Mouse (Mus musculus) layer of hippocampus, postnatal 25 days (tissue): ENCODE measurements around the gene Uvssa. TPM values are rescaled to one million over a fixed set of nuclear protein-coding genes. Genes with fewer than 3 reads are reported as not detected.
"Not testable (repeated sequence)": the region's sequence is repeated elsewhere in the genome, so short reads cannot be mapped to it uniquely, and the experiment has no call there.

Source experiments
- DNase-seq, 2 experiments: peaks; one replicate each; pipeline ENCODE4 v3.0.0; 2022; ENCODE audit warnings: mixed read lengths in 2 of 2, low spot score in 1 of 2; ENCODE audit errors: extremely low spot score in 1 of 2
- total RNA-seq, 2 experiments: library from RNA; stranded (reverse); gene quantifications; 2 replicates each; pipeline ENCODE4 v1.2.3; 2021

Uvssa gene
- total RNA-seq, result 1 to 10 TPM; 5.2 to 7.8 TPM

GRCm38 (mm10) chr5:33378302-33378854, at the start of gene Uvssa:
Uvssa (plus strand) TSS chr5:33378549.
- peak; percentile 98 for DNase-seq

- no peak for DNase-seq
Measured at GRCm38 (mm10) chr5:33334381-33335272, 43.7 kb upstream of the Uvssa start.

- DNase-seq, result peak; percentile 84 to 88
Measured at GRCm38 (mm10) chr5:33335273-33335976, 42.9 kb upstream of the Uvssa start, which contains the start of gene Maea. Maea (plus strand) TSS chr5:33335509.

- peak in 1 of 2 experiments; percentile 12 for DNase-seq
Measured at GRCm38 (mm10) chr5:33335977-33336360, 42.4 kb upstream of the Uvssa start.

- no peak for DNase-seq
Measured at GRCm38 (mm10) chr5:33337206-33337605, 41.1 kb upstream of the Uvssa start.

GRCm38 (mm10) chr5:33341165-33341564, 37.2 kb upstream of the Uvssa start:
- no peak for DNase-seq

GRCm38 (mm10) chr5:33342248-33342647, 36.1 kb upstream of the Uvssa start:
- DNase-seq, result not testable (repeated sequence)

- DNase-seq, result no peak
Measured at GRCm38 (mm10) chr5:33342821-33343220, 35.5 kb upstream of the Uvssa start.

- DNase-seq, result no peak
Measured at GRCm38 (mm10) chr5:33343571-33343970, 34.8 kb upstream of the Uvssa start.

- DNase-seq, result no peak
Measured at GRCm38 (mm10) chr5:33344070-33344469, 34.3 kb upstream of the Uvssa start.

- no peak for DNase-seq
Measured at GRCm38 (mm10) chr5:33347620-33348019, 30.7 kb upstream of the Uvssa start.

GRCm38 (mm10) chr5:33349205-33349604, 29.1 kb upstream of the Uvssa start:
- no peak for DNase-seq

- no peak for DNase-seq
Measured at GRCm38 (mm10) chr5:33349706-33350105, 28.6 kb upstream of the Uvssa start.

- no peak for DNase-seq
Measured at GRCm38 (mm10) chr5:33351556-33352272, 26.6 kb upstream of the Uvssa start.

- DNase-seq, result no peak
Measured at GRCm38 (mm10) chr5:33352273-33352645, 26.1 kb upstream of the Uvssa start.

- DNase-seq, result no peak
Measured at GRCm38 (mm10) chr5:33353011-33353410, 25.3 kb upstream of the Uvssa start.

- no peak for DNase-seq
Measured at GRCm38 (mm10) chr5:33357494-33357893, 20.9 kb upstream of the Uvssa start.

- no peak for DNase-seq
Measured at GRCm38 (mm10) chr5:33358467-33358866, 19.9 kb upstream of the Uvssa start.

GRCm38 (mm10) chr5:33363263-33363662, 15.1 kb upstream of the Uvssa start:
- no peak for DNase-seq

GRCm38 (mm10) chr5:33368651-33369050, 9.7 kb upstream of the Uvssa start:
- no peak for DNase-seq

GRCm38 (mm10) chr5:33371137-33371536, 7.2 kb upstream of the Uvssa start:
- DNase-seq, result no peak
